Mouse (Mus musculus) layer of hippocampus, adult 6 months (tissue): ENCODE results near the gene Vmn1r44. TPM values are rescaled to one million over a fixed set of nuclear protein-coding genes. Genes with fewer than 3 reads are reported as not detected.

ENCODE experiments used
- long read RNA-seq, 2 experiments: library from polyadenylated mRNA; unstranded; transcript quantifications; one replicate each; pipeline ENCODE4 v2.0.0; 2019 to 2020
- polyA plus RNA-seq: library from polyadenylated mRNA; unstranded; fragments of <200 nt; fragmentation: Nextera tagmentation; gene quantifications from 2 replicates; pipeline ENCODE4 v1.2.3, GENCODE M21; 2021

Vmn1r44 gene
- not detected in 2 replicates for polyA plus RNA-seq
- long read RNA-seq, experiment 1, result 0 reads
- long read RNA-seq, experiment 2, result 0 reads

GRCm38 (mm10) chr6:89883360-89883759 is at the start of gene Vmn1r44:
Gene Vmn1r44 (plus strand): TSS chr6:89883660.

GRCm38 (mm10) chr6:89876313-89876712 is 7.1 kb upstream of the Vmn1r44 start, which contains the start of the genes Vmn1r42 and Vmn1r43:
Gene Vmn1r42 (minus strand): TSS chr6:89876413.
Gene Vmn1r43 (minus strand): TSS chr6:89876413.

GRCm38 (mm10) chr6:89940498-89940897 is 57.0 kb downstream of the Vmn1r44 start, which contains the start of gene Vmn1r45:
Gene Vmn1r45 (minus strand): TSS chr6:89940598.

Other genes with a start within 250 kb of the Vmn1r44 start
- 3.7 TPM in 2 replicates for gene Txnrd3, start 239.7 kb upstream of the Vmn1r44 start, polyA plus RNA-seq
- gene Vmn1r40, start 176.1 kb upstream of the Vmn1r44 start, polyA plus RNA-seq, result not detected in 2 replicates
- not detected in 2 replicates for gene Vmn1r41, start 142.9 kb upstream of the Vmn1r44 start, polyA plus RNA-seq
- not detected in 2 replicates for gene Vmn1r42, start 7.2 kb upstream of the Vmn1r44 start, polyA plus RNA-seq
- gene Vmn1r43, start 7.2 kb upstream of the Vmn1r44 start, polyA plus RNA-seq, result not detected in 2 replicates
- not detected in 2 replicates for gene Vmn1r45, start 56.9 kb downstream of the Vmn1r44 start, polyA plus RNA-seq
- not detected in 2 replicates for gene Vmn1r46, start 85.7 kb downstream of the Vmn1r44 start, polyA plus RNA-seq
- gene Vmn1r47, start 132.5 kb downstream of the Vmn1r44 start, polyA plus RNA-seq, result not detected in 2 replicates
- not detected in 2 replicates for gene Vmn1r48, start 153.2 kb downstream of the Vmn1r44 start, polyA plus RNA-seq
- gene Vmn1r49, start 194.8 kb downstream of the Vmn1r44 start, polyA plus RNA-seq, result not detected in 2 replicates
- gene Vmn1r50, start 217.8 kb downstream of the Vmn1r44 start, polyA plus RNA-seq, result not detected in 2 replicates
- gene Vmn1r51, start 238.9 kb downstream of the Vmn1r44 start, polyA plus RNA-seq, result not detected in 2 replicates